Mouse (Mus musculus) cerebellum, adult (tissue): ENCODE measurements around the gene Ahctf1.

ENCODE experiments used
- ATAC-seq: cut with Nextera tagmentation; 2 replicates; pipeline ENCODE4 v1.9.2; 2017; ENCODE audit warnings: mild to moderate bottlenecking, moderate library complexity, mixed read lengths; ENCODE audit not compliant: insufficient number of reproducible peaks, low FRiP score, low TSS enrichment

Gene Ahctf1

DNA sequence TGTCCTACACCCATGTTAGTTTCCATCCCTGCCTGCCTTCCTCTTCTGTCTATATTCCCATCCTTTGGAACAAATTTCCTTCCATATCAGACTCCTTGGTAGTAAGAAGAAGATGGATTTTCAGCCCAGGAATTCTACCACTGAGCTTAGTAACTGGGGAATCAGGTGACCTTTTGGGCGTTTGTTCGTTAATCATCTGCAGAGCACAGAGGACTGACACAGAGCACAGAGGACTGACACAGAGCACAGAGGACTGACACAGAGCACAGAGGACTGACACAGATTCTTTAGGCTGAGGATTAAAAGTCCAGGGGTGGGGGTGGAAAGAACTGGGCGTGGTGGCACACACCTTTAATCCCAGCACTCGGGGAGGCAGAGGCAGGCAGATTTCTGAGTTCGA is 2.3 kb upstream of the Ahctf1 start:
- no peak for ATAC-seq

DNA sequence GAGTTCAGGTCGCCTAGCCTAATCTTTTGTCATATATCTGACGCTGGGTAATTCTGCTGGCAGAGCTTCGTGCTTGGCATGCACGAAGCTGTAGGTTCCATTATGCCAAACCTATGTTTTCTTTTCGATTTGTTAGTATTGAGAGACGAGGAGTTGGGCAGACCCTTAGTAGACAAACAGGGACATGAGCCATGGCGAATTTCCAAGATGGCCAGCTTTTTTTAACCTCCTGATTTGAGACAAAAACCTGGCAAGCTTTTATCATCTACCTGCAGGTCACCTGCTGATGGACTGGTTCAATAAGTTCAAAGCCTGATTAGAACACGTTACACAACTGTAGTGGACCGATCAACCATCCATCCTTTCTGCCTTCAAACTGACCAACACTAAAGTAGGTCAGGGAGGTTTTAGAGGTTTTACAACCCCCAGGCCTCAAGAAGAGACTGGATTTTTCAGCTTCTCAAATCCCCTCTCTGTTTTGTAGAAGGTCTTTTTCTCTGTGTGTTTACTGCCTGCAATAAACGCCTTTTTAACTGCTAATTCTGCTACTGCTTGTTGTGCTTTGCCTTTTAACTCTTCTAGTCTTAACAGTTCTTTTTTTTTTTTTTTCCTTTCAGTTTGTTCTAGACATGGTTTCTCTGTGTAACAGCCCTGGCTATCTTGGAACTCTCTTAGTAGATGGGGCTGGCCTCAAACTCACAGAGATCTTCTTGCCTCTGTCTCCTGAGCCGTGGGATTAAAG is 831 bp upstream of the Ahctf1 start:
- peak; percentile 17; the same call in 1 of the 2 replicates for ATAC-seq

DNA sequence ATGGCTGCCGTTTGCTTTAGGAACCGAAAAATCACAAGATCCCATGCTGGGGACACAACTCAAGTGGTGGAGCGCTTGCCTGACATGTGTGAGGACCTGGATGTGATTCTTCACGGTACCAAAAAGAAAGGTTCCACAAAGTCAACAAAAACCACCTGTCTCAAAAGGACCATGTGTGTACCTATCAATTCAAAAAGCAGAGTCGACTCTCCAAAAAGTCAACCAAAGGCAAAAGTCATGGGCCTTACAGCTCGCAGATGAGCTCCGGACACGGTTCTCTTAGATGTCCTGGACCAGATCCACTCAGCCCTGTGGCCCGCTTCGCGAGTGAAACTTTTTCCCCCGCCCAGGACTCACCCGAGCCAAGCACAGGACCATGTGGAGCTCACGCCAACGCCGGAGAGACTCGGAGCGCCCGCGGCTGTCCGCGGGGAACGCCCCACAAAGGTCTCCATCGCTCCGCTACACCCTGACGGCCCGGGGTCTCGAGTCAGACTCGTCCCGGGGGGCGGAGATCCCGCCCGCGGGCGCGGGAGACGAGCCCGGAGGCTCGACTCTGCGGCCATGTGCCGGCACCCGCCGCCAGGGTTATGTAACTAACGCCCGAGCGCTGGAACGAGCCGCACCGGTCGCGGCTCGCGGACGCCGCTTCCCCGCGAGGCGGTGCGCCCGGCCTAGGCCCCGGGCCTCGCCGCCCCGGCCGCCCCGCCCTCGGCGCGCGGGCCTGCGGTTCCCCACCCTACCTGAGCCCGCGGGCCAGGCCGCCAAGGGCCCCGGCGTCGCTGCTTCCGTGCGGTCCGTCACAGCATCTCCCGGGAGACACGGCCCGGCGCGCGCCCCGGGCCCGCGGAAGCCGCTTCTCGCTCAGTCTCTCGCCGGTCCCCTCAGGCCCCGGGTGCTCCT is 619 bp downstream of the Ahctf1 start, which contains the start of gene Gm10518:
TSS of gene Gm10518 (plus strand) at position 767 of the 903 bp plus-strand sequence.
- peak; percentile 47 for ATAC-seq

DNA sequence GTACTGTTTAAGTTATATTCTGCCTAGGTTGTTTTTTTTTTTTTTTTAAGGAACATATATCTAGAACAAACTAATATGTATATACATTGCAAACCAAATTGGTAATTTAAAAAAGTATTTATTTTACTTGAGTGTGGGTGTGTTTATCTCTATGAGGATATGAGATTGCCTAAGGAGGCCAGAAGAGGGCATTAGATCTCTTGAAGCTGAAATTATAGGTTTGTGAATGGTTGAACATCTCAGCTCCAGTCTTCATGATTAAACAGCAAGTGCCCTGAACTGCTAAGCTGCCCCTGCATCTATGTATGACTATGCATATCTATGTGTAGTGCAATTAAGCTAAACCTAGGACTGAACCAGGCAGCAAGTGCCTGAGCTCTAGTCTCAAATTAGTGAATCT is 4.7 kb downstream of the Ahctf1 start:
- ATAC-seq = no peak

DNA sequence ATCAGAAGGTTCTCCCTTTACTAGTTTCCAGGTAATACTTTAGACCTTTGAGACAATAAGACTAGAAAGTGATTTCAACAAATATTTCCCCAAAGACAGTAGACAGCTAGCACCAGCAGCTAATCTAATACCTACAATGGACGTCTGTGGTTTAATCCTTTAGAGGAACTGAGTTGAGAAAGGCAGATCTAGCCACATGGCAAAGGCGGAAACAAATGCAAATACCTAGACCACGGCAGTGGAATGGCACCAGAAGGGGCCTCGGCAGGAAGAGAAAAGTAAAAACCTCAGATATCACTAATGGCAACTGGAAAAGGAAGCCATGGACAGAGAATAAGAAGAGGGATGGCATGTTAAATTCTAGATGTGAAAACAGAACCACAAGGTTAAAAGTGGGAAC is 16.2 kb downstream of the Ahctf1 start:
- no peak for ATAC-seq

DNA sequence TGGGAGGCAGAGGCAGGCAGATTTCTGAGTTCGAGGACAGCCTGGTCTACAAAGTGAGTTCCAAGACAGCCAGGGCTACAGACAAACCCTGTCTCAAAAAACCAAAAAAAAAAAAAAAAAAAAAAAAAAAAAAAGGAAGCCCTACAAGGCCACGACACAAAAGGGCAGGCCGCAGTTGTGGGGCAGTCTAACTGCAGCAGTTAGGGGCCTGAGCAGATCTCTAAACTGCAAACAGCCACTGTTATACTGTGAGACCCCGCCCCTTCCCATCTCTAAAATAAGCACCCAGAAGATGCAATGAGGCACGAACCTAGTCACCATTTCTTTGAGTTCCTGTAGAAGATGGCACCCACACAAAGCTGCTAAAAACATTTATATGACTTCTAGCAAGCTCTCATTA is 18.0 kb downstream of the Ahctf1 start:
- ATAC-seq = no peak

DNA sequence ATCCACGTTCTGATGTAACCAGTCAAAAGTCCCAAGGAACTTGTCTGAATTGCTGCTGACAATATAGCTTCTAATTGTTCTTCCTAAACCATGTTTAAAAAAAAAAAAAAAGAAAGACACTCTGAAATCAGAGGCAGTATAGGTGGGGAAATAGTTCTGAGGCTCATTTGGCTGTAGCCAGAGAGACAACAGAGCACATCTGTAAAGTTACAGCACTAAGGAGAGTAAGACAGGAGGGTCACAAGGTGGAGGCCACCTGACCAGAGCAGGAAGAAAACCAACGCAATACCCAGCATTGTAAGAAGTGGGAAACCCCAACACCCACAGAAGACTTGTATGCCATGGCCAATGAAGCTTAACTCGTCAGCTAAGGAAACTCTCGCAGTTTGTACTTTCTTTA is 19.4 kb downstream of the Ahctf1 start:
- no peak for ATAC-seq

DNA sequence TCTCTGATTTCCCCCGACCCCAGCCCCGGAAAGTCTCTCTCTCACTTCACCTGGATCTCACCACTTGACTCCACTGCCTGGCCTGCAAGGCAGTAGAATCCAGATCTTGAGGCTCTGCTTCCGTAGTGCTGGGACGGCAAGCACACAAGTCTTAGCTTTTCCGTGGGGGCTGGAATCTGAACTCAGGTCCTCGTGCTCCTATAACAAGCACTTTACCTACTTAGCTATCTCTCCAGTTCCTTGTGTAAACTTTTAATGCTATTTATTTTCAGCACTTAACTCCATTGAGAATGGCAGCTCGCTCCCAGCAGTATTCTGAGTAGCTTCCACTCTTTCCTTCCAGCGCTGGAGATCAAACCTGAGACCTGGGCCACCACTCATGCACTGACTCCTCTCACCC is 26.6 kb downstream of the Ahctf1 start:
- no peak for ATAC-seq

DNA sequence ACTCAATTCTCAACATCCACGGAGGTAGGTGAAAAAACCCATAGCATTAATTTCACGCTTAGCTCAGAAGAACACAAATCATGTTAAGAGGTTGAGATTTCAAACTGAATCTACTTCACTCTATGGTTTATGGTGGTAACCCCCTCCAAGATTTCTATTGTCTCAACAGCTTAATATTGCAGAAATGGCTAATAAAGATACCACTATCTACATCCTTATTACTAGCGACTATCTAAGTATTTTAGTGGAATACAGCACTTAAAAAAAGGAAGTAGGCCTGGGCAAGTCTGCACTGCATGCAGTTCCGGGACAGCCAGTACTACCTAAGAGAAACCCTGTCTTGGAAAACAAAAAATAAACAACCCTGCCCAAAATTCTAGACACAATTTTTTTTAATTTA is 42.9 kb downstream of the Ahctf1 start:
- no peak for ATAC-seq

DNA sequence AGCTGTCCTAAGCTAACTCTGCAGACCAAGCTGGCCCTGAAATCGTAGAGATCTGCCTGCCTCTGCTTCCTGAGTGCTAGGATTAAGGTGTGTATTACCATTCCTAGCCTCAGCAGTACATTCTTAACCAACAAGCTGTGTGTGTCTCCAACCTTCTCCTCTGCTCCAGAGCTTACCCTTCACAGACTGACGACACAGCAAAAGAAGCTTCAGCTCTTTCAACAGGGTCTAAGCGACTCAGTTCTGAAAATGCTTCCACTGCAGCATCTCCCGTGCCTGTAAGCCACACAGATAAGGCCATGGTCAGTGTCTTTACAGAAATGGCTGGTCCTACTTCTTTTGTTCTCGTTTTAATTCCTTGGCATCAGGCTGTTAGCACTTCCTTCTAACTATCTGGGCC is 43.4 kb downstream of the Ahctf1 start:
- ATAC-seq = no peak

DNA sequence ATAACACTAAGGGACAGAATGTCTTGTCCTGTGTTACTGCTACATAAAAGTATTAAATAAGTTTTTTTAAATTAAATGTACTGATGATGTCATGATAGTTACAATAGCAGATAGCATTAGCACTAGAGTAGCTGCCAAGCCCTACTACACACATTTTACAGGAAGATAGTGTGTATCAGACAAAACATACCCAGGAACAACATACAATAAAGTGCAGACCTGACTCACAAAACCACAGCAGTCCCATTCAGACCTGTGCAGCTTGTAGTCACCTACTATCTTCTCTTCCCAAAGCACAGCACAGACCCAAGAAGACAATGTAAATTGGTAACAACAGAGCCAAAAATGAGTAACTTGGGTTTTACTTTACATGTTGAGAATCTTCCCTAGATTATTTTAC is 47.0 kb downstream of the Ahctf1 start:
- no peak for ATAC-seq

DNA sequence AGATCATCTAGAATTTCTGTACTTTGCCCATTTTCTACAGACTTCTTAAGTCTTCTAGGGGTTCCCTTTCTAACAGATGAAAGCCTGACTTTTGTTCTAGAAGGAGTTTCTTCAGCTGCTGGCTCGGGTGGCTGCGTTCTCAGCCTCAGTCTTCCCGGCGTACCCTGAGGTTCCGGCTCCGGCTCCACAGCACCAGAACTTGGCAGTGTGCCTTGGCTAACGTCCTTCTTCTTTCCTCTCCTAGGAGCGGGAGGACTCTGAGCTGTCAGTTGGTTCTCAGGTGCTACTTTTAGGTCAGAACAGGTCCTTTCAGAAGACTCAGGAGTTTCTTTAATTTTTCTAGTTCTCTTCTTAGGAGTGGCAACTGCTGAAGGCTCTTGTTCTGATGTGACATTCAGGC is 50.5 kb downstream of the Ahctf1 start:
- ATAC-seq = peak; percentile 72; the same call in 1 of the 2 replicates

DNA sequence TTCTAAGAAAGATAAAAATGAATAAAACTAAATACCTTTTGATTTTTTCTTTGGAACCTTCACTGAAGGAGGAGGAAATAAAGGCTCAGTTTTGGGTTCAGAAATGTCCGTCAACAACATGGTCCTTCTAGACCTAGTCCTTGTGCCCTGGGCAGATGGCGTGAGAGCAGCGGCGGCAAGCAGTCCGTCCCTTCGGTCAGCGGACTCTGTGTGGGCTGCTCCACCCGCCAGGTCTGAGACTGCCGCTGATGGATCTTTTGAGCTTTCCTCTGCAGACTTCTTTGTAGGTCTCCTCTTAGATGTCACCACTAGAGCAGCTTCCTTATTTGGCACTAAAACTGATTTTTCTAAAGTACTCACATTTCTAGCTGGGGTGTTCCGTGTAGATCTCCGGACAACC is 51.2 kb downstream of the Ahctf1 start:
- ATAC-seq = no peak

DNA sequence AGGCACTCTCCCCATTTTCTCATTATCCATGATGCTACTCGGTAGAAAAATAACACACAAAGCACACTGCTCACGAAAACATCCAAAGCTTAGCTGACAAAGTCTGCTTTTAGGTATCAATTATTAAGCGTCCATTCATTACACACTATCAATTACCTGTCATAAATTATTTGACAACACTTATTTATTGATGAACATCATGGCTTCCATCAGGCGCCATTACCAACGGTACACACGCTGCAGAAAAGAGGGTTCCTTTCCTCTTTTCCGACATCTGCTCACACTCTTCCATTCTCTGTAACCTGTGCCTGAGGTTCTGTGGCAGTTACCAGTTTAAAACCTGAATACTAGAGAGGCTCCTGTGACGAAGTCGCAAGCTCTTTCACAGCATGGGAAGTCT is 58.3 kb downstream of the Ahctf1 start, which contains the start of gene Kif28:
TSS of gene Kif28 (minus strand) at position 101 of the 400 bp plus-strand sequence.
- ATAC-seq = no peak

DNA sequence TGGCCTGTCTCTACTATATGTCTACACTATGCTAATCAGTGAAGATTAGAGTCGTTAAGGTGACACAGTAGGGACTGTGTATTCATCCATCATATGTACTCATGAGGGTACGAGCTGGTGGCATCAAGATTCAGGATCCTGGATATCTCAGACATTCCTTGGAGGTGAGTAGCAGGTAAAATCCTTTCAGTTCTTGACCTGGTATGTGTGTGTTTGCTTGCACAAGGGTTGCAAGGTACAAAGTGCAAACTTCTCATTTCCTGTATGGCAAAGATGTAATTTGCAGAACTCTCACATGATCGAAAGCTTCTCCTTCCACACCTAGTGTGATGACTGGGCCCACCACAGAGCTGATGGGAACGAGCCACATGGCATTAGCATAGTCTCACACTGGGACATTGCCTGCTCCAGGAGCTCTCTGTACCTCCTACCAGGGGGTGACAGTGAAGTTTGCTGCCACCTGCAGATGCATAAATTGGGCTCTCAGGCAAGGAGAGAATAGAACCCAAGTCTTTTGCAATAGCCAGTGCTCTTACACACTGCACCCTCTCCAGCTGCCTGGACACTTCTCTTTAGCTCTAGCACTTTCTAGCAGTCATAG is 59.8 kb downstream of the Ahctf1 start:
- no peak for ATAC-seq

DNA sequence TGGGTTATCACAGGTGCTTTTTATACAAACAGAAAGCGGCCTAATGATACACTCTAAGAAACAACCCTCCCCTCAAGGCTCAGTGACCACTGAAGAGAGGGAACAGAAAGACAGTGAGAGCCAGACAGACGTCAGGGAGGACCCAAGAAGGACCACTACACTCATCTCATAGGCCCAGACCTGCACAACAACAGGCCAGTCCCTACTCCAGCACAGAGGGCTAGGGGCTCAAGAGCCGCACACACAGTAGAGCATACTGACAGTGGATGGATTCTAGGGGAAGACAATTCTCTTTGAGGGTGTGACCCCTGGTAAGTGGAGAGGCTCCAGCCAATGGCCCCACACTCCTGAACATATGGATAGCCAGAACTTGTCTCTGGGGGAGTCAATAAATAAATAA is 67.0 kb downstream of the Ahctf1 start:
- ATAC-seq = no peak

DNA sequence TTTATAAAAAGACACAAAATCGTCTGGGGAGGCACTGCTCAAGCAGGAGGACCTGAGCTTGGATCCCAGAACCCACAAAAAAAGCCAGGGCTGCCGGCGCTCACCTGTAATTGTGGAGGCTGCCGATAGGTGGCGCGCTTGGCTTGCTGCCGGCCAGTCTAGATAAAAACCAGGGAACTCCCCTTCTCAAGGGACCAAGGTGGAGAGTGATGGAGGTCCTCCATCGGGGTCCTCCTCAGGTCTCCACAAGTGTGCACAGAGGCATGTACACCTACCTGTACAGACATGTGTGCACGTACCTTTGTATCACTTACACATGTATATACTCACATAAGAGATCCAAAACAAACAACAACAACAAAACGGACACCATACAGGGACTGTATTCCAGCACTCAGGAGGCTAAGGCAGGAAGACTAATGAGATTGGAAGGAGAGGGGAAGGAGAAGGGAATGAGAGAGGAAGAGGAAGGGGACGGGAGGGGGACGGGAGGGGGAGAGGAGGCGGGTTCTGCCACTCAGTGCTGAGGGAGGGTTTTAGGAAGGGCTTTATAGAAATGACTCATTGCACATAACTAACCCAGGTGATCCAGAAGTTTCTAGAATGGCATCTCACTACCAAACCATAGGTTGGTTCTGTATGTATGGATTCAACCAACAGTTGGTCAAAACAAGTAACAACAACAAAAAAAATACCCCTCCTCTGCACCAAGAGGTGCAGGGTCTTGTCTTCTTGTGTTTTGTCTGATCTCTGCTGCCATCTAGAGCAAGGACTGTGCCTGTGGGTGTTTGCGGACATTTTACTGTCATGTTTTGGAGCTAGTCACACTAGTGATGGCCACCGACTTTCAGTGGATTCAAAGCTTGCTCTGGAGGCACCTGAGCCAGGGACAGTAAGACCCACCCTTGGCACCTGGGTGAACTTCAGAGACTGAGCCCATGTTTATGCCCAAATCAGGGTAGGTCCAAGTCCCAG is 68.7 kb downstream of the Ahctf1 start:
- ATAC-seq = no peak

DNA sequence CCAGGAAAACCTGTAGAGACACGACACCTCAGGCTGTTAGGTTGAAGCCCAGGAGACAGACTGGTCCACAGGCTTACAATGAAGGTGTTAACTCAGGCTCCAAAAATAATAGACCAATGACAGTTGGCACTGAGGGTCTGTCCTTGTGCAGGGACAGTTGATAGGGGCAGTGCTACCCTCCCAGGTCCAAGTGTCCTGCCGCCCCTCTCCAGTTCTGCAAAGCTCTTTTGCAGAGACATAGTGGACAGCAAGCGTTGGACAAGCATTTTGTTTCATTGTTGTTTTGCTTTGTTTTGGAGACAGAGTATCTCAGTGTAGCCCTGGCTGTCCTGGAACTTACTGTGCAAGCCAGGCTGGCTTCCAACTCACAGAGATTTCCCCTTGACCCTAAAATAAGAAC is 72.1 kb downstream of the Ahctf1 start:
- ATAC-seq = no peak

DNA sequence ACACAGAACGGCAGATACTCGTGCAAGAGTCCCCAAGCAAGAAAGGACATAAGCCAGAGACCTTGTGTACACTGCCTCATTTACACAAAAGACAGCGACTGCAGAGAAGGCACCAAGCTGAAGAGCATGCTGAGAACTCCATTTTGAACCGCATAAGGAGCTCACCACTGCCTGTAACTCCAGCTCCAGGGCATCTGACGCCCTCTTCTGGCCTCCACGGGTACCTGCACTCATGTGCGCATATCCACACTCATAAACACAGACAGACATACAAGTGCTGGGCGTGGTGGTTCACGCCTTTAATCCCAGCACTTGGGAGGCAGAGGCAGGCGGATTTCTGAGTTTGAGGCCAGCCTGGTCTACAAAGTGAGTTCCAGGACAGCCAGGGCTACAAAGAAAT is 74.8 kb downstream of the Ahctf1 start:
- no peak for ATAC-seq
